Mouse (Mus musculus): ENCODE measurements at regions not wholly inside any gene's neighbourhood (a gene's known extent, or its start where the extent isn't known, plus 50 kb on each side); places are given as distances from the start of the nearest gene placed in this dataset.

DNA sequence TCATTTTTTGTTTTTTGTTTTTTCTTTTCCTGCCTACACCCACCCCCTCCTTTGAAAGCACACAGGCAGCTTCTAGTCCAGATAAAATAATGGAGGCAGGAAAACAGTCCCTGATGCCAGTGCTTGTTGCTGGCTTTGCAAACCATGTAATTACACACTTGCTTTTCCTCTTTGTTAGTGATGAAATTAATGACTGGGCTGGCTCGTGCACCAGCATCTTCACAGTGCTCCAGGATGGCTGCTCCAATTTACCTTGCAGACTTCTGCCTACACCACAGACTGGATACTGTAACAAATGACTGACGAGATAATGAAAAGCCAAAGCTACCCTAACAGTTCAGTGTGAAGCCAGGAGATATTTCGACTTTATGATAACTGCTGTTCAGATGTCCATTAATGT lies 262.6 kb upstream of the Lrrc7 start:
- DNase-seq (ENCODE audit: low spot score in 2 of 2): peak in 1 of 2 experiments; percentile 13

DNA sequence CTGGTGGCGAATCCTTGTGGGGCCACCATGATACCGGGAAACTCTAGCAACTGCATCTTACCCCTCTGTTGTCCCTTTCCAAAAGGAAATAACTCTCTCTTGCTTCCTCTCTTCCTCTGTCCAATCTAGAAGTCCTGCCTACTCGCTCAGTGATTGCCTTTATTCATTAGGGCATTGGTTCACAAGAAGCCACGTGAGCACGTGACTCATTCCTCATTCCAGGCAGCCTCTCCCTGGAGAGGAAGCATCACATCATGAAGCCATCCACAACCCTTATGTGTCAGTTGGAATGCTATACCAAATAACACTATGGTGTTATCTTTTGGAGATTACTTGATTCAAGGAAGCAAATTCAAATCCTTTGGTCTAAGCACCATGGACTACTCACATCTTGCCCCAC lies 215.6 kb upstream of the Lrrc7 start:
- no peak for DNase-seq (ENCODE audit: low spot score in 2 of 2)

Measured in layer of hippocampus, postnatal 14 days (tissue).